Mouse (Mus musculus) gastrocnemius, postnatal 4 days (tissue): ENCODE data around the gene Gm42742. TPM values are rescaled to one million over a fixed set of nuclear protein-coding genes. Genes with fewer than 3 reads are reported as not detected.

ENCODE experiments used
- DNase-seq, 2 experiments: peaks; one replicate each; pipeline ENCODE4 v3.0.0; 2021 to 2022; ENCODE audit warnings: low spot score in 2 of 2, mixed read lengths in 2 of 2
- microRNA-seq: library from miRNA; unstranded; fragments of <30 nt; microRNA quantifications from one replicate; pipeline ENCODE4 v1.2.0, GENCODE M21; 2021
- total RNA-seq, 2 experiments: library from RNA; stranded (reverse); gene quantifications; 2 replicates each; pipeline ENCODE4 v1.2.3; 2021

The Gm42742 gene
- total RNA-seq, 2 experiments from 2014 or later = 26.0 to 26.6 TPM

DNA sequence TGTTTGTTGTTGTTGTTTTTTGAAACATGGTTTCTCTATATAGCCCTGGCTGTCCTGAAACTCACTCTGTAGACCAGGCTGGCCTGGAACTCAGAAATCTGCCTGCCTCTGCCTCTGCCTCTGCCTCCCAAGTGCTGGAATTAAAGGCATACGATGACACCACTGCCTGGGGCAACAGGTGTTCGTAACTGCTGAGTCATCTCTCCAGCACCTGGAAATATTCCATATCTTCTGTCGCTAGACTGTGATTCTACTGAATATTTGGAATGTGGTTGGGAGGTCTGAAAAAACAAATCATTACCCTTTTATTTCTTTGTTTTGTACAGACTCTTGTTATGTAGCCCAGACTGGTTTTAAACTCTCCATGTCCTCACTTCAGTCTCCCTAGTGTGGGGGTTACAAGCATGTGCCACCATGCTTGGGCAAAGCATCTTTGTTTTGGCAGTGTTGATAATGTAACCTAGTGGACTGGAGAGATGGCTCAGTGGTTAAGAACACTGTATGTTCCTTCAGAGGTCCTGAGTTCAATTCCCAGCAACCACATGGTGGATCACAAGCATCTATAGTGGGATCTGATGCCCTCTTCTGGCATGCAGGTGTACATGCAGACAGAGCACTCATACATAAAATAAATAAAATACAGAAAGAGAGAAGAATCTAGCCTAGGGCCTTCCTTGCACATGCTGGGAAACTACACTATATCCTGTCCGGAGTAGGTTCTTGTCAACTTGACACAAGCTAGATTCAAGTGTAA lies 16.6 kb downstream of the Gm42742 start:
- DNase-seq = no peak

DNA sequence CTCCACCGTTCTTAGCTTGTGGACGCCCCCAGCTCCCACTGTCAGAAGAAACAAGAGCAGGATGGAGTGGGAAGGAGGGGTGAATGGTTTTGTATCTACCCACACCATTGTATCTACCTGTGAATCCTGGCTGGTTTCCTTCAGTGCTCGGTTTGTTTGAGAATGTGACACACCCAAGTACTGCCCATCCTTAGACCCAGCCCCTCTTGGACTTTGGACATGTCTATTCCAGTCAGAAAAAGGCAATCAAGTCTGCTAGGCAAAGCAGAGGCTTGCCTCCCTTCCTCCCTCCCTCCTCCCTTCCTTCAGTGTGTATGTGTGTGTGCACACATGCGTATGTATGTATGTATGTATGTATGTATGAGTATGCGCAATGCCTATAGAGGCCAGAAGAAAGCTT lies 17.3 kb downstream of the Gm42742 start:
- no peak for DNase-seq

DNA sequence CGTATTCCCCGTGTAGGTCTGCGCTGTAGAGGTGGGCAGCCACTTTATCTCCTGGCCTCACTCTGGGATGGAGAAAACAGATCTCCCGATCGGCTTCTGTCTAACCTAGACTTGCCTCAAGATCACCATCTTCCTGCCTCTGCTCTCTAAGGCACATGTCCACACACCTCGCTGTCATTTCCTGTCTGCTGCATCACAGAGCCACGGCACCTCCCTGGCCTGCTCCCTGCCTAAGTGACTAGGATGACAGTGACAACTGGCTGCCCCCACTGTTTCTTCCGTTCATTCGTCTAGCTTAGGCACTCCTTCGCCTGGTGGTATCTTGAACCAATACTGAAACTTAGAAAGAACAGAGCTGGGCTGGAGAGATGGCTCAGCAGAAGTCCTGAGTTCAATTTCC lies 21.3 kb downstream of the Gm42742 start:
- no peak for DNase-seq

DNA sequence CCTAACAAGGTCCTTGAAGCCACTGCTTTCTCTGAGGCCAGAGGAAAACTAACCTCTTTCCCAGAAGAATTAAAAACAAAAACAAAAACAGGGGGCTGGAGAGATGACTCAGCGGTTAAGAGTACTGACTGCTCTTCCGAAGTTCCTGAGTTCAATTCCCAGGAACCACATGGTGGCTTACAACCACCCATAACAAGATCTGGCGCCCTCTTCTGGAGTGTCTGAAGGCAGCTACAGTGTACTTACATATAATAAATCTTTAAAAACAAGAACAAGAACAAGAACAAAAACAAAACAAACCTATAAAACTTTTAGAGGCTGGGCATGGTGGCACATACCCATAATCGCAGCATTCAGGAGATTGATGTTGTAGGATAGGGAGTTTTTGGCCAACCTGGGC lies 24.4 kb downstream of the Gm42742 start:
- DNase-seq = no peak

DNA sequence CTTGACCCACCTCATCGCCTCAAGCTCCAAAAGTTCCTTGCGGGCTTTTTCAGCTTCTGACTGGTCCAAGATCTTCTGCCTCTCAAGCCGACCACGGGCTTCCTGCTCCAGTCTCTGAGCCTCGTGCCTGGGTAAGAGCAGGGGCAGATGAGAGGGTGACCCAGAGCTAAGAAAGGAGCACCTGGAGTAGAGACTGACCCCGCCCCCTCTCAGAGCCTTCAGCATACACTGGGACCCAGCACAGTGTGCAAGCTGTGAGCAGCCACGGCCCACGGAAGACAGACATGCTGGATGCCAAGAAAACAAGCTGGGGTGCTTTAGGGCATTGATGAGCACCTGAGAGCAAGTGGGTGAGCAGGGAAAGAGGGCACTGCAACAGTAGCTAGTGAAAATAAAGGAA lies 32.1 kb downstream of the Gm42742 start:
- no peak for DNase-seq

DNA sequence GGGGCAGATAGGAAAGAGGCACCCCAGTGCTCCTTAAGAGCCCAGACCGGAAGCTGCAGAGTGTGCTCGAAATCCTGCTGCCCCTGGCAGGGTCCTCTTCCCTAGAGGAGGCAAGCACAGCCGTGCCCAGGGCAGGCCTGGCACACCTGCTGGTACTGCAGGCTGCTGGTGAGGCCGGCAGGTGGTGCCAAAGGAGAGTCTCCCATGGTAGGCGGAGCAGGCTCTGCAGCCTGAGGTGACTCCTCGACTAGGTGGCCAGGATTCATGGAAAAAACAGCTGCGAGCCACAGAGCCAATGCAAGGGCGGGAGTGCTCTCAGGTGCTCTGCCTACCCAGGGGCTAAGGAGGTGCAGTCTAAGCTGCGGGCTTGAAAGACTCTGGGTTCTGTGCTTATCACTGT lies 34.6 kb downstream of the Gm42742 start:
- DNase-seq = no peak

DNA sequence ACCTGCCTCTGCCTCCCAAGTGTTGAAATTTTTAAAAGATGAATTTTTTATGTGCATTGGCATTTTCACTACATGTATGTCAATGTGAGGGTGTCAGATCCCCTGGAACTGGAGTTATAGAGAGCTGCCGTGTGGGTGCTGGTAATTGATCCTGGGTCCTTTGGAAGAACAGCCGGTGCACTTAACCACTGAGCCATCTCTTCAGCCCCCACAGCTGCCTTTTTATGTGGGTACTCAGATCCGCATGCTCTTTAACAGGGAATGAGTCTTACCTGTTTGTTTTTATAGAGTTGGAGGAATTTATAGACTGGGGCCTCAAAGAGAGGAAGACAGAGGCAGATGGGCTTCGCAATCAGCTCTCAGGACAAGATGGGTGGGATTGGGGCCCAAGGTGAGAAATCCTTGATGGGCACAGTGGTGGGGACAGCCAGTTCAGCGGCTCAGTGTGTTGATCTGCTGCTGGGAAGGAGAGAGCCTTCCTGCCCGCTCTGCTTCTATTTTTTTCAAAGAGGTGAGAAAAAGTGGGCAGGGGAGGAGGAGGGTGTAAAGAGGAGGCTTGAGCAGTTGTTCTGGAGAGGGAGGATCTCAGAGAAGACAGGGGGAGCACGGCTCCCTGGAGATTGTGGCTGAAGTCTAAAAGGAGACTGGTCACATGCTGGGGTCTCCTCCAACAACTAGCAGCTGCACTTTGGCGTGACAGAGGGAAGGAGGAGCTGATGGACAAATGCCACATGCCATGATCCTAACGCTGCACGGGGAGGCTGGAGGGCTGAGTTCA lies 36.0 kb downstream of the Gm42742 start:
- no peak for DNase-seq

DNA sequence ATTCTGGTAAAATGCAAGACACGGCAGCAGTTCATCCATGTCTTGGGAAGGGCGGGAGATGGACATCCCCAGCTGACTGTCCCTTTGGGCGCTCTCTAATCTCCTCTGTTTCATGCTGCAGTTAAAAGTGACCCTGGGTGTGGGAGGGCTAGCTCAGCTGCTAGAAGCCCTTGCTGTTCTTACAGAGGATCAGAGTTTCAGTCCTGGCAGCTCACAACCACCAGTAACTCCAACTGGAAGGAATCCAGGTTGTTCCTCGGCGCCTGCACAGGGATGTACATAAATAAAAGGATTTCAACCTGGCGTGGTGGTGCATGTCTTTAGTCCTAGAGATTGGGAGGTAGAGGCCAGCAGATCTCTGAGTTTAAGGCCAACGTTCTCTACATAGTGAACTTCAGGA lies 37.8 kb downstream of the Gm42742 start:
- no peak for DNase-seq

DNA sequence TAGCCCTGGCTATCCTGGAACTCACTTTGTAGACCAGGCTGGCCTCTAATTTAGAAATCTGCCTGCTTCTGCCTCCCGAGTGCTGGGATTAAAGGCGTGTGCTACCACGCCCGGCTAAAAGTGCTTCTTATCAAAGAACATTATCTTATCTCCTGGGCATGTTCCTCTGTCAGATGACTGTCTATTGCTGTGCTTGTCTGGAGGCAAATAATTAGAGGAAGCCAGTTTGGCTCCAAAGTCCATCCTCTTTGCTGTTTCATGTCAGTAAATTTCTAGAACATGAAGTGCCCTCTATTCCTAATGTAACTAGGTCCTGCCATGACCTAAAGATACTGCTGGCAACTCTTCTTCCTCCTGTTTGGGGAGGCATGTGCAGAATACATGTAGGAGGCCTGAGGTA lies 38.8 kb downstream of the Gm42742 start:
- DNase-seq = no peak

DNA sequence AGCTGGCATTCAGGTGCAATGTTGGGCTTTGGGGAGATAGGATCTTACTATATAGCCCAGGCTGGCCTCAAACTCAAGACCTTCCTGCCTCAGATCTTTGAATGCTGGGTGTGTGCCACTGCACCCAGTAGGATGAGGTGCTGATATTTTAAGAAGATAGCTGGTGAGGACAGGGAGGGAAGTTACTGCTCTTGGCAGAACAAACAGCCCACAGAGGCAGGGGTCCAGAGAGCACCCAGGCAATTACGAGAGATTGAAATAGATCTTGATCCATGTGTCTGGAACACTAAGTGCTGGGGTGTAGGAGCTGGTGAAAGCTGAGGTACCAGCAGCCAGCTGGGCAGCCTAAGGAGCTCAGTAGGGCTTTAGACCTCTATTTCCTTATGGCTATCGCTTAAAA lies 39.3 kb downstream of the Gm42742 start:
- DNase-seq = no peak

DNA sequence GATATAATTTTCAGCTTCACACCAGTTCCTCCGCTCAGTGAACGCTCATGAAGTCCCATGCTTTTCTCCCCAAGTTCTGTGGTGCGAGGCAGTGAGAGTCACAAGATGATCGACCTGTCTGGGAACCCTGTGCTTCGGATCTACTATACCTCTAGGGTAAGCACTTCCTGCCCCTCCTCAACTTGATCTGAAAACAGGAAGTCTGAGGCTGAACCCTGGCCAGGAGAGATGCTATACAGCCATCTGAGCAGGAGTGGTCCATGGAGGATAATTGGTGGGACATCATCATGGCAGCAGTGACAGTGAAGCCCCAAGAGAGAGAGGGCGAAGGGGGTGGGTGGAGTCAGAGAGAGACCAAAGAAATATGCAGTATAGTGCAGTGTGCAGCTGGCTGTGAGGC lies 42.1 kb downstream of the Gm42742 start:
- DNase-seq = no peak

DNA sequence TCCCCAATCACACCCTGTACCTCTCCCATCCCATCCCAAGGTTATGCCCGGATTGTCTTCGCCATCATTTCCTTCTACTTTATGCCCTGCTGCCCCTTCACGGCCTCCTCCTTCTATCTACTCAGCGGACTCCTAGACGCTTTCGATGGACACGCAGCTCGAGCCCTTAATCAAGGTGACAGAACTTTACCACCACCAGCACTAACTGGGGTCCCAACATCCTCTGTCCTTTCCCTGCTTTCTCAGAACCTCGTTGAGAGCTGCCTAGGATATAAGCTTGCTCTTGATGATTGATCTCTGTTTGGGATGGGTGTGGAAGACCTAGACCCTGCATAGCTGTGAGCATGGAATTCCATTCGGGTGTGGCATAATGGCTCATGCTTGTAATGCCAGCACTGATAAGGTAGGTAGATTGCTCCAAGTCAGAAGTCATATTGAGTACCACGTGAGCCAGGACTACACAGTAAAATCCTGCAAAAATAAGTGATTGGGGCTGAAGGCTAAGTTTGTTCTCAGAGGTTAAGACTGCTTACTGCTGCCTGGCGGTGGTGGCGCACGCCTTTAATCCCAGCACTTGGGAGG lies 43.9 kb downstream of the Gm42742 start:
- DNase-seq = no peak

DNA sequence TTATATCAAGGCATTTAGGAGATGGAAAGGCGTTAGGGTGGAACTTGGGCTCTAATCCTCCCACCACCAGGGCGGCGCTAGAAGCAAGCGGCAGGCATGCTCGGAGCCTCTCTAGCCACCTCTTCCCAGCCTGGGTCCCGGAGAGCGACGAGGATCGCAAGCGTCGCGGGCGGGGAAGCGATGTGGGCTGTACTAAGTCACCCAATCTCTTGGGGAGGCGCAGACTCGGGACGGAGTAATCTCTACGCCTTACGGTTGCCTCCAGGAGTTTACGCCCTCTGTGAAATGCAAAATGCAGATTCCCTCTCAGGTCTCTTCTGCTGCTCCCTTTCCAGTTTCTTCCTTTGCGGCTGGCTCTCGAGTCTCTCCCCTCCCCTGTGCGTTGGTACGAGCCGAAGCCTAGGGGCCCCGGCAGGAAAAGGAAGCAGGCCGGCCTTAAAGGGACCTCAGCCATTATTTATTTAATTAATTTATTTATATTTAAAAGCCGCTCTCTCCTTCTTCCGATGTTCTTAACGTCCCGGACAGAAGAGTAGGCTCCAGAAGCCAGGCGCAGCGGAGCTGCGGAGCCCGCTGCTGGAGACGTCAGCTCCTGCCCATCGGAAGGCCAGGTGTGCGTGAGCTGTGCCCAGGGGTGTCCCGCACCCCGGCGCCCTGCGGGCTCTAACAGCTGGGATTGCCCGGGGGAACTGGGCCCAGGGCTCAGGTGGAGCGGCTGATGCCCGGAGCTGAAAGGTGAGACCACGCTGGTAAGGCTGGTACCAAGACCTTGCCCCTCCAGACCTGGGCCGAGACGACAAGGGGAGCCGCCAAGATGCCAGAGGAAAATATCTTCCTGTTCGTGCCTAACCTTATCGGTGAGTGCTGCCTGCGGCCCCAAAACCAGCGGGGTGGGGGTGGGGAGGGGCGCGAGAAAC lies 44.7 kb downstream of the Gm42742 start, which contains the start of gene Cdiptos:
Gene Cdiptos (minus strand): TSS at position 149 of the 917 bp plus-strand sequence.
- DNase-seq = peak; percentile 92 to 96

DNA sequence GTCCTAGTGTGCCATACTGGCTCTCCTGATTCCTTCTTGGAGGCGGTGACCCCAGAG lies 45.2 kb downstream of the Gm42742 start, which contains the start of gene Cdipt:
Gene Cdipt (plus strand): TSS at position 22 of the 57 bp plus-strand sequence.
- no peak for DNase-seq

DNA sequence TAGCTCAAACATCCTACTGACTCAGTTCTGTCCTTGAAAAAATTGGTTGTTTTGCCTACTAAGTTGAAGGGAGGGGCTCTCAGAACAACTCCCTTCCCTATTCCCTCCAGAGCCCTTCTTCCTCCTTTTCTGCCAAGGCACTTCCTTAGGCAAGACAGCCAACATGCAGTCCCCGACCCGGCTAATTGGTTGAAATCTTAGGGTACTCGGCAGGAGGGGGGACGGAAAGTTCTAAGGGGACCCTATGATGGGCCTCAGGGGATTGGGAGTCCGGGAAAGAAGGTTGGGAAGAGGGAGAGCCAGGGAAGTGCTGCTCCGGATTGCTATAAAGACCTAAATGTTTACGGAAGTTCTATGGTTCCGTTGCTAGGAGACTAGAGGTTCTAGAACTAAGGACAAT lies 45.4 kb downstream of the Gm42742 start:
- no peak for DNase-seq

DNA sequence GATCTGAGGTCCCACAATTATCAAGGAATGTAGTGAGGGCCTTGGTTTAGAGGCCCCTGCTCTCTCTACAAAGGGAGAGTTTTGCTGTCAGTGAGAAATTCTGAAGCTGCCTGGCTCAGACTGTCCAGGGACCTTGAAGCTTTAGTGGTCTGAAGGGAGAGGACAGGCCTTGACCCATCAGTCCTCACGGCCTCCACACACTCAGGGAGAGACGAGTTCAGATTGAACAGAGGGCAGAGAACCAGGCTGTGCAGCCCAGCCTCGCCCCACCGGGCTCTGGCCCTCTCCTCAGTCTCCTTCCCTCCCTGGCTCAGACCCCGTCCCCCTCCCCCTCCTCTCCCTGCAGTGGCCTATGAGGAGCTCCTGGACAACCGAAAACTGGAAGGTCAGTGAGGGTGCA lies 53.5 kb downstream of the Gm42742 start:
- DNase-seq = no peak

DNA sequence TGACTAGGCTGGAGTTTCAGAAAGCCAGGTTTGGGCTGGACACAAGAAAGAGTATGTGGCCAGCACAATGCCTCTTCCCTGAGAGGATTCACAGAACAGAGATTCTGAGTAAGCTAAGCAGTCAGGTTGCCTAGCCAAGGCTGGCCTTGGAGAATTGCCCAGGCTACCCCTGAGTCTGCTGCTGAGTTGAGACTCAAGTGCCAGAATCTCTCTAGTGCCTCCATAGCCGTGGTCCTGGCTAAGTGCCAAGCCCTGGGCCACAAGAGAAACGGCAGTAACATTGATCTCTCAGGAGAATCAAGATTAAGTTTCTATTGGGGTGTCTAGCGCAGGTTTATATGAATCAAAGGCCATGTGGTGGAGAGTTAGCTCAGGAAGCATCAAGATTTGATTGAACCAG lies 55.3 kb downstream of the Gm42742 start:
- DNase-seq = no peak

Small RNAs within 50 kb of the gene (microRNA-seq; reads per million reads assigned to microRNA genes)
- gene Gm44343 = not detected

Other genes starting within 250 kb of the Gm42742 start
- 10 to 100 TPM; 61.7 to 82.5 TPM for gene Ypel3, start 244.1 kb downstream of the Gm42742 start, total RNA-seq
- 1 to 10 TPM in 1 of 2 experiments, under 1 TPM in 1; 0.44 to 1.1 TPM for gene Tbx6, start 239.6 kb downstream of the Gm42742 start, total RNA-seq
- 10 to 100 TPM; 74.6 to 74.7 TPM for gene Ppp4c, start 228.6 kb downstream of the Gm42742 start, total RNA-seq
- gene Fam57b, start 223.4 kb downstream of the Gm42742 start, total RNA-seq = 10 to 100 TPM in 1 of 2 experiments, 1 to 10 TPM in 1; 8.4 to 11.2 TPM
- gene 4930451I11Rik, start 189.5 kb downstream of the Gm42742 start, total RNA-seq = not detected
- under 1 TPM; 0.26 to 0.32 TPM for gene Doc2a, start 173.7 kb downstream of the Gm42742 start, total RNA-seq
- 10 to 100 TPM; 22.2 to 29.4 TPM for gene Hirip3, start 159.1 kb downstream of the Gm42742 start, total RNA-seq
- 10 to 100 TPM; 35.9 to 38.7 TPM for gene Ino80e, start 158.7 kb downstream of the Gm42742 start, total RNA-seq
- gene Taok2, start 136.4 kb downstream of the Gm42742 start, total RNA-seq = 10 to 100 TPM; 61.2 to 67.0 TPM
- 10 to 100 TPM; 22.8 to 23.8 TPM for gene Tmem219, start 98.2 kb downstream of the Gm42742 start, total RNA-seq
- 1 to 10 TPM; 6.0 to 7.0 TPM for gene Kctd13, start 92.2 kb downstream of the Gm42742 start, total RNA-seq
- gene Asphd1, start 71.5 kb downstream of the Gm42742 start, total RNA-seq = under 1 TPM in 1 of 2 experiments, not detected in 1; 0.26 TPM
- 1 to 10 TPM; 6.5 to 6.9 TPM for gene Sez6l2, start 70.5 kb downstream of the Gm42742 start, total RNA-seq
- 10 to 100 TPM; 43.1 to 48.0 TPM for gene Cdipt, start 45.2 kb downstream of the Gm42742 start, total RNA-seq
- under 1 TPM; 0.49 to 0.76 TPM for gene Cdiptos, start 45.0 kb downstream of the Gm42742 start, total RNA-seq
- gene Mvp, start 6.5 kb downstream of the Gm42742 start, total RNA-seq = 10 to 100 TPM; 23.2 to 27.1 TPM
- 1 to 10 TPM; 1.8 to 2.5 TPM for gene Pagr1b, start 4.6 kb downstream of the Gm42742 start, total RNA-seq
- gene Pagr1a, start 3.7 kb downstream of the Gm42742 start, total RNA-seq = 10 to 100 TPM in 1 of 2 experiments, 1 to 10 TPM in 1; 9.1 to 14.7 TPM
- gene Prrt2, start 114 bp upstream of the Gm42742 start, total RNA-seq = 1 to 10 TPM; 6.5 to 9.4 TPM
- 100 to 1,000 TPM; 129 to 131 TPM for gene Maz, start 5.9 kb upstream of the Gm42742 start, total RNA-seq
- gene Kif22, start 21.4 kb upstream of the Gm42742 start, total RNA-seq = 10 to 100 TPM; 21.7 to 26.2 TPM
- gene Zg16, start 66.2 kb upstream of the Gm42742 start, total RNA-seq = under 1 TPM in 1 of 2 experiments, not detected in 1; 0.47 TPM
- 1 to 10 TPM; 1.3 to 1.8 TPM for gene AI467606, start 70.3 kb upstream of the Gm42742 start, total RNA-seq
- 1 to 10 TPM; 4.6 to 5.2 TPM for gene Qprt, start 101.1 kb upstream of the Gm42742 start, total RNA-seq
- gene Spn, start 116.7 kb upstream of the Gm42742 start, total RNA-seq = under 1 TPM; 0.54 to 0.91 TPM
- 10 to 100 TPM; 47.4 to 55.9 TPM for gene Cd2bp2, start 175.0 kb upstream of the Gm42742 start, total RNA-seq
- gene Tbc1d10b, start 187.4 kb upstream of the Gm42742 start, total RNA-seq = 10 to 100 TPM; 48.0 to 51.7 TPM
- gene Mylpf, start 187.8 kb upstream of the Gm42742 start, total RNA-seq = over 10,000 TPM; 28,893 to 32,257 TPM
- gene Zfp553, start 212.0 kb upstream of the Gm42742 start, total RNA-seq = 1 to 10 TPM; 9.0 to 9.8 TPM
- gene Sept1, start 212.0 kb upstream of the Gm42742 start, total RNA-seq = 1 to 10 TPM; 7.4 to 7.6 TPM
- gene Zfp771, start 223.2 kb upstream of the Gm42742 start, total RNA-seq = 10 to 100 TPM; 23.7 to 29.6 TPM
- gene Dctpp1, start 239.6 kb upstream of the Gm42742 start, total RNA-seq = 10 to 100 TPM; 35.6 to 48.5 TPM